Mouse (Mus musculus) bone marrow macrophage, adult 2 months (primary cell): ENCODE data around the gene Gphb5. TPM values are rescaled to one million over a fixed set of nuclear protein-coding genes. Genes with fewer than 3 reads are reported as not detected.

ENCODE experiments used
- H3K27ac ChIP-seq: 2 replicates; pipeline ENCODE4 v1.5.1; 2012; ENCODE audit warnings: low read depth, low read length; ENCODE audit not compliant: insufficient read depth
- H3K4me1 ChIP-seq: 2 replicates; pipeline ENCODE4 v1.6.1; 2012; ENCODE audit warnings: low read length; ENCODE audit not compliant: control insufficient read depth, insufficient read depth
- H3K4me3 ChIP-seq: 2 replicates; pipeline ENCODE4 v1.5.1; 2012; ENCODE audit warnings: mild to moderate bottlenecking, low read length, moderate library complexity; ENCODE audit not compliant: insufficient read depth
- CTCF ChIP-seq: IDR thresholded peaks from 2 replicates; pipeline ENCODE4 v1.5.1; 2012; ENCODE audit warnings: low read depth, mild to moderate bottlenecking, low read length, moderate library complexity
- POLR2A ChIP-seq: IDR thresholded peaks from 2 replicates; pipeline ENCODE4 v1.6.1; 2012; ENCODE audit warnings: mild to moderate bottlenecking, low read depth, low read length, borderline replicate concordance
- polyA plus RNA-seq: library from polyadenylated mRNA; stranded (reverse); fragments of >200 nt; gene quantifications from 2 replicates; pipeline ENCODE4 v1.2.4, GENCODE M21; 2012; ENCODE audit not compliant: missing spikeins, insufficient read depth, insufficient read length

Gphb5 gene
- polyA plus RNA-seq: not detected in 2 replicates

DNA sequence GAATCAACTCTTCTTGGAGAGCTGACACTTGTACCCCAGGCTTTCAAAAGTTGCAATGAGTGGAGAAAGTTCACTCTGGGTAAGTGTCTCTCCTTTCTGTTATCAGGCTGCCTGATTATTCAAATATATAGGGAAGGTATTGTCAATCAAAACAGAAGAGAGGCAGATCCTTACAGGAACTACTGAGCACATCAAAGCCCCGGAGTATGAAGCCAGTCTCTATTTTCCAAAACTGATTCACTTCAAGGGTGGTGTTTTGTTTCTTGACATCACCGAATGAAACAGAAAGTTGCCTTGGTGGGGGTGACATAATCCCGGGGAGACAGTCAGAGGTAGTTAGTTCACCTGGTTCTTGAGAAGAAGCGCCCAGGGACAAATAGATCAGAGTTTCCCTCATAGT lies at the start of gene Gphb5:
Gphb5 (minus strand) TSS at position 101 of the 400 bp plus-strand sequence.
- TF ChIP-seq CTCF (no peak), POLR2A (no peak)
- H3K27ac ChIP-seq: no peak within 1 kb of the TSS
- H3K4me3 ChIP-seq: no peak within 1 kb of the TSS
- H3K4me1 ChIP-seq: peaks cover 22% of the 10 kb centered on the region

DNA sequence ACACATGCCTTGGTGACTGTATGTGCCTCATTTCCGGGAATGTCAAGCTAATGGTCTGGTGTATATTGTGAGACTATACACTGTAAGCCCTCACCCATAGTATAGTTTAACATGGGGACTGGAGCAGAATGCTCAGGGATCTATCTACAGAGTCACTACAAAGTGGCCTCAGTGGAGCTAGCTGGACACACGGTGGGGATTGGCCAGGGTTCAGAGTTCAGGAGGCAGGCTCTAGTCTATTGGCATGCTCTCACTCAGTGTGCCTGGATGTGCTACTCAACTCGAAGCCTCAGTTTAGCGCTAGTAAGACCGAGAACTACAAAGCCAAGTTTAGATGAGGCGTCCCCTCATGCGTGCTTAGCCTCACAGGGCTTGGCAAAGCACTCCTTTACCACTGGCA lies 49.6 kb upstream of the Gphb5 start:
- TF ChIP-seq CTCF (no peak), POLR2A (no peak)
- peaks cover 3% of the 10 kb centered on the region; the same call in 1 of the 2 replicates for H3K4me1 ChIP-seq
- H3K4me3 ChIP-seq: no peak overlapping the region
- no peak overlapping the region for H3K27ac ChIP-seq

DNA sequence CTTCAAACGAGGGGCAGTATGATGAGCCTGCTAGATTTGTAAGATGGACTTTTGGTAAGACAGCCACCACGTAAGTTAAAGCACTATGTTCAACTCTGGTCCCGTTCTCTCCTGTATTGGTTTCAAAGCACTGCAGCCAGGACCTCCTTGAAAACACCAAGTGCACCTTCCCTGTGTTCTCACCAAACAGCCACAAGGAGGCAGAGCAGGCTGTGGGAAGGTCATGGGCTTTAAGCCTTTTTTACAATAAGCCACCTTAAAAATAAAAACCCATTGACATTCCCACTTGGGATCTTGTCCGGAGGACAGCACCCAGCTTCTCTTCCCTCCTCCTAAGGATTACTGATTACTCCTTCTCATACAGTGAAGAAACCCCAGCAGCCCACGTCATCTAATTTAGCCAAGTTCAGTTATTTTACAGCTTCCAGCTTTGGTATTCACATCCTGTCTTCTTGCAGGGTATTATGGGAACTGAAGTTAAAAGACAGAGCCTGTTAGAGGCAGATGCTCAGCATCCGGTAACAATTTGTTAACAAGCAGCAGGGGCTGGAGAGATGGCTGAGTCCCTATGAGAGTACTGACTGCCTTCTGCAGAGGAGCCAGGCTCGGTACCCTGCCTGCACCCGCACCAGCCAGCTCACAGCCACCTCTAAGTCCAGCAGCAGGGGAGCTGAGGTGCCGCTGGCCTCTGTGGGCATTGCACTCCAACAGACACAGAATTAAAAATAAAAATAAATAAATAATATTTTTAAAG lies 47.6 kb upstream of the Gphb5 start:
- TF ChIP-seq POLR2A (no peak), CTCF (peak; percentile 31; the same call in 1 of the 2 replicates)
- Histone ChIP-seq H3K27ac (no peak overlapping the region), H3K4me1 (peaks cover 3% of the 10 kb centered on the region; the same call in 1 of the 2 replicates), H3K4me3 (no peak overlapping the region)

GRCm38 (mm10) chr12:75460561-75460960 lies 44.0 kb upstream of the Gphb5 start:
- no peak for TF ChIP-seq CTCF
- no peak for TF ChIP-seq POLR2A
- Histone ChIP-seq H3K4me1 (peaks cover 3% of the 10 kb centered on the region; the same call in 1 of the 2 replicates), H3K4me3 (no peak overlapping the region), H3K27ac (no peak overlapping the region)

GRCm38 (mm10) chr12:75459656-75460055 lies 43.1 kb upstream of the Gphb5 start:
- H3K4me3 ChIP-seq: no peak overlapping the region
- H3K27ac ChIP-seq: no peak overlapping the region
- H3K4me1 ChIP-seq: peaks cover 3% of the 10 kb centered on the region; the same call in 1 of the 2 replicates
- TF ChIP-seq POLR2A: no peak
- no peak for TF ChIP-seq CTCF

DNA sequence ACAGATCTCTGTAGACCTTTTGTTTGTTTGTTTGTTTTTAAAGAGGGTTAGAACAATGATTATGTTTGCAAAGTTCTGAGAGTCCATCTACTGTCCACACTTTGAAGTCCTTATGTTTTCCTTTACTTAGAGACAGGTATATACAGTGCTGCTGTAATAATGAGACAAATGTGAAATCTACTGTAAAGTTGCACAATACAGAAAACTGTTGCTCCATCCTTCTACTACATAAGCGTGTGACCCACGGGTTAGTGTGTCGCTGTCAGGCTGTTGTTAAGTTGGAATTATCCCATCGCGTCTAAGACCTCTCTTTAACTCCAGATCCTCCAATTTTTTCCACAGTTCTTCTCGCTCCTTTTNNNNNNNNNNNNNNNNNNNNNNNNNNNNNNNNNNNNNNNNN lies 36.9 kb upstream of the Gphb5 start:
- Histone ChIP-seq H3K4me3 (no peak overlapping the region), H3K27ac (no peak overlapping the region), H3K4me1 (peaks cover 16% of the 10 kb centered on the region)
- TF ChIP-seq CTCF (no peak), POLR2A (no peak)

- no peak overlapping the region for H3K4me3 ChIP-seq
- no peak overlapping the region for H3K27ac ChIP-seq
- TF ChIP-seq POLR2A (no peak), CTCF (peak; percentile 15; the same call in 1 of the 2 replicates)
- peaks cover 19% of the 10 kb centered on the region for H3K4me1 ChIP-seq
Measured at GRCm38 (mm10) chr12:75453027-75453426, 36.4 kb upstream of the Gphb5 start.

DNA sequence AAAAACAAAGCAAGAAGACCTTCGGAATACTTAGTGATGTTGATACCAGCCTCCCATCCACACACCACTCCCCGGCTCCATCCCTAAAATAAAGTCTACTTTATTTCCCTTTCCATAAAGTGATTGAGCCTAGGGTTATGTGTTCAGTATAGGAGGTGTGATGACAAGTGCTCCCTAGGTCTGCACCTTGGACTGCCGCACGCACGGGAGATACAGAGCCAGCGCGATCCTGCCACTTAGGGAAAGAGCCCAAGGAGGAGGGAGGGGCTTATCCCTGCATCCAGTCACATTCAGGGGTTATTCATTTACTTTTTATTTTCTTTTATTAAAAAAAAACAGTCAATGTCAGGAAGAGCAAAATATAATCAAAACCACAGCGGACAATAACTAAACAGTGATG lies 34.0 kb upstream of the Gphb5 start:
- Histone ChIP-seq H3K27ac (no peak overlapping the region), H3K4me1 (peaks cover 42% of the 10 kb centered on the region), H3K4me3 (no peak overlapping the region)
- TF ChIP-seq CTCF (no peak), POLR2A (no peak)

GRCm38 (mm10) chr12:75450011-75450410 lies 33.4 kb upstream of the Gphb5 start:
- H3K4me3 ChIP-seq: no peak overlapping the region
- TF ChIP-seq CTCF: no peak
- no peak for TF ChIP-seq POLR2A
- H3K4me1 ChIP-seq: peaks cover 45% of the 10 kb centered on the region
- no peak overlapping the region for H3K27ac ChIP-seq

DNA sequence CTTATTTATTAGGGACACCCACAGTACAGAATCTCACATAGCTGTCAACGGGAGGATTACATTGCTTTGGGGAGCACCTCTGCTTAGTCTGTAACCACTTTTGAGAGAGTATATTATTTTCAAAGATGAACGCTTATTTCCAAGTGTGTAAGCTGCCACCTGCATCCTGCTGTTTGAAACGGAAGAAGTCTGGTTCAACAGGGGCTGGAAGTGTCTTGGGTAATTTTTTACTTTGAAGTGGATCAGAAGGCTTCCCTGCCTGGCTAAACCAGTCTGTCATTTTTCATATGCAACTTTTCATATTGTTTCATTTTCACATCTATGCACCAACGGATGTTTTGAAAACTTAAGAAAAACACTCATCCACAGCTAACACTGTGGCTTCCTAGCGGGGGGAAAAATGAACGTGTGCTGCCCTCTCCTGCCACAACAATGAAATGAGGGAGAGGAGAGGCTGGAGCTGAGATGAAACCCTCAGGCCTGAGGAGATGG lies 32.9 kb upstream of the Gphb5 start:
- H3K4me3 ChIP-seq: peak overlapping the region; percentile 60

More for the DNA sequence above, 32.9 kb upstream of the Gphb5 start:
- Histone ChIP-seq H3K27ac (peak overlapping the region; percentile 74), H3K4me1 (peaks cover 46% of the 10 kb centered on the region)
- TF ChIP-seq CTCF (no peak), POLR2A (no peak)
